Comparison of ENCODE assay signal across 10 mouse cellular contexts in genomic region chr12:99052599-99052998, GRCm38 (mm10).
DNase-seq lines count a peak whose midpoint lies in the region; ATAC-seq lines count a peak whose summit lies in the region.
"Had no signal": no experiment of that assay in that cellular context is flagged by ENCODE, and none has a peak within 500 bp of the region (broad histone marks: within the 10 kb centered on the region; RNA-seq: fewer than 3 reads in every experiment).

No protein-coding gene starts in this region.

- ATAC-seq in erythroid progenitor cell, adult 5-6 weeks (replicated peaks; ENCODE audit: low FRiP score, poor library complexity, severe bottlenecking) = no peak
- ATAC-seq: liver, embryonic 12.5 days; lung, postnatal 0 days had no signal

- DNase-seq in heart, adult 18-20 months = peak; percentile 2 to 4
- DNase-seq in heart, postnatal 4 days = no peak
- DNase-seq in 3T3-L1 (ENCODE audit: low read depth, low spot score) = peak; percentile 66
- DNase-seq in adrenal gland, postnatal 36 days = peak; percentile 34 to 47
- peak; percentile 83 to 85 for DNase-seq in cerebellum, postnatal 14 days
- DNase-seq in thymus, adult 18-20 months = no peak
- no peak for DNase-seq in natural killer cell, adult 2 months (ENCODE audit: low spot score in 2 of 2)

Comparison
In these comparisons a context has a peak if more than half of its experiments do, and no peak if none do; other contexts are left out.
1. DNase-seq: peak in heart, adult 18-20 months (2 of 2), 3T3-L1 (single experiment), adrenal gland, postnatal 36 days (2 of 2) and cerebellum, postnatal 14 days (2 of 2); none in heart, postnatal 4 days (single experiment), thymus, adult 18-20 months (0 of 2) and natural killer cell, adult 2 months (0 of 2).